Mouse (Mus musculus) lung, postnatal 36 days (tissue): ENCODE results near the gene C2cd5.

Experiments used
- DNase-seq: peaks from one replicate; pipeline ENCODE4 v3.0.0; 2022; ENCODE audit warnings: mixed read lengths

Gene C2cd5

DNA sequence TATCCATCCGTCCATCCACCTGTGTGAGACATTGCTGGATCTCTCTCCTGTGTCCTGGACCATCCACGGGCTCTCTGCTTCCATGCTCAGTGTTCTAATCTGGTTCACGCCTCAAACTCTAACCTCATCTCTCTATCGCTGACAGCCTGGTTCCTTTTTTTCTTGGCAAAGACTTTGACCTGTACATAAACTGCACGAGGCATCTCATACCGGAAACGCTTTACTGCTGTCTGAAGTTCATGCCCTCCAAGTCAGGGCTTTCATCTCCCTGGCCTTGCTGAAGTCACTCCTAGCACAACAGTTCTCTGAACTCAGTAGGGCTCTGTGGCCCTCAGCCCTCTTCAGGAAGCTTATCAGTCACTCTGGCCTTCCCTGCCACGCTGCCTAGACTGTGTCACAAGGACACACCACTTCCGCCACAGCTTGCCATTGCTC lies 15.1 kb upstream of the C2cd5 start:
- DNase-seq = peak; percentile 21

DNA sequence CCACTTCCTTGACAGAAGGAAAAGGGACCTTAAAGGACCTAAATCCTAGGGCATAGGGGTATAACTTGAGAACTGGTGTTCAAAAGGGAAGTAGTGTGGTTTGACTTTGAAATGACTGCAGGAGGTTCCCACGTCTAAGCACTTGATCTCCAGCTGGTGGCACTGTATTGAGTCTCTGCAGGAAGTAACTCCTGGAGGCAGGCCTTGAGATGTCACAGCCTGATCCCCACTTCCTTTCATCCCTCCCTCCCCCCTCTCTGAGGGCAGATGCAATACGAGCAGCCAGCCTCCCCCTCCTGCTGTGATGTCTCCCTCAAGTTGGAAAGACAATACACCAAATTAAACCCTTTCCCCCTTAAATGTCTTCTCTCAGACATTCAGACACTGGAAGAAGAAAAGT lies 14.6 kb upstream of the C2cd5 start:
- DNase-seq = peak; percentile 68

DNA sequence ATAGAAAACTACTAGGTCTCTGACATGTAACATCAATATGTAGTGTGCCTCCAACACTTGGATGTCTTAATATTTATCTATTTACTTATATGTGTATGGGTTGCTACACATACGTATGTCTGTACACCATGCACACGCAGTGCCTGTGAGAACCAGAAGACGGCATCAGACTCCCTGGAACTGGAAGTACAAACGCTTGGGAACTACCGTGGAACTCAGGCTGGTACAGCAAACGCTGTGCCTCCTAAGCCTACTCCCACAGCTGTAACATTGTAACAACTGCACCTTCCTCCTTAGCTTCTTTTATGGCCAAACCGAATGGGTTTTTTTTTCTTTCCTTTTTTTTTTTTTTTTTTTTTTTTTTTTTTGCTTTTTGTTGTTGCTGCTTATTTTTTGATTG lies 10.4 kb upstream of the C2cd5 start:
- DNase-seq = no peak

DNA sequence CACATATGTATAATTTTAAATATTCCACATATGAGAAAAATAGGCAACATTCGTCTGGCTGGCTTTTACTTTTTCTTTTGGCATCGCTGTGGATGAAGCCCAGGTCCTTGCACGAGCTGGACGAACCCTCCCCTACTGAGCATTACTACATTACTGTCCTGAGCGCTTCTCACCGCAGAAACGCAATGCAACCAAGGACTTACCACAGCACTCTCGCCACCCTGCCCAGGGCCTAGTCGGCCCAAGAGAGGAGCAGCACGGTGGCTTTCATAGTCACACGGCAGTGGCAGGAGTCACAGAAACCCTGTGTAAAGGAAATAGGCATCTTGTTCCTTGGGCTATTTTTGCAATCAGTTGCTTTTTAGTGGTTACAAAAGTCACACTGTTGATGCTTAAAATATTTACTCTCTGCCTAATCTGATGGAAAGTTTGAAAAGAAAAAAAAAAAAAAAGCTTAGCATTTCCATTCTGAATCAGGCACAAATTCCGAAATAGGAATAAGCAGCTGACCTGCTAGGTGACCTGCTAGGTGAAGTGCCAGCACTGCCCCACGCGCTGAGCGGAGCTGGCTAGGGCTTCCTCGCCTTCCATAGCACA lies 9.8 kb upstream of the C2cd5 start:
- DNase-seq = no peak

DNA sequence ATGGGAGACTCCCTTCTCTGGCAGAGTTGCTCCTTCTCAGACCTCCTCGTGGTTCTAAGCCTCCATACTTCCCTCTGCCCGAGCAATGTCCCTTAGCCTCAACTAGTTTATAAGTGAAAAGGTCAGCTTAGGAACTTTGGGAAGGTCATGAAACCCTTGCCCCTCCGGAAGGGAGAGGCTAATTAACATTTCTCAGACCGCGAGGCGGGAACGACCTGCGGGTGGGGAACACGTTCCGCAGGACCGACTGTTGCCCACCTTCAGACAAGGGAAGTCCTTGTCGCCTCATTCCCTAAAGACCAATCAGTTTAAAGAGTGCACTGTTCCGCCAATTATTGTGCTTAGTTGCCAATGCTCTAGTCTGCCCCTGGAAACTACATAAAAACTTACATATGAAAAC lies 8.1 kb upstream of the C2cd5 start:
- DNase-seq = no peak

DNA sequence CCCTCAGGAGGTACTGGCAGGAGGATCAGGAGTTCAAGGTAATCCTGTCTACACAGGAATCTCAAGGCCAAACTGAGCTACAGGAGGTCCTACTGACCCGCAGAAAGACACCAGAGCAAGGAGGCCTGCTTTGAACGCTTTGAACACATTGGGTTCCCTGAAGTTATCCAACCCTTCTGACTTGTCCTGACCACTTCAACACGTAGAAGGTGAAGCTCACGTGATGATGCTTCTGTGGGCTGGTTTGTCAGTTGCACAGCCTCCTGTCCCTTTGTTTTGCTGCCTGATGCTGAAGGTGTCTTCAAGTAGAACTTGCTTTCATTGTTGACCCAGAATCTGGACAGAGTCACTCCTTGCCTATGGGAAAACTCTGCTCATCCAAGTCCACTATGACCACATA lies 7.7 kb upstream of the C2cd5 start:
- DNase-seq = no peak

DNA sequence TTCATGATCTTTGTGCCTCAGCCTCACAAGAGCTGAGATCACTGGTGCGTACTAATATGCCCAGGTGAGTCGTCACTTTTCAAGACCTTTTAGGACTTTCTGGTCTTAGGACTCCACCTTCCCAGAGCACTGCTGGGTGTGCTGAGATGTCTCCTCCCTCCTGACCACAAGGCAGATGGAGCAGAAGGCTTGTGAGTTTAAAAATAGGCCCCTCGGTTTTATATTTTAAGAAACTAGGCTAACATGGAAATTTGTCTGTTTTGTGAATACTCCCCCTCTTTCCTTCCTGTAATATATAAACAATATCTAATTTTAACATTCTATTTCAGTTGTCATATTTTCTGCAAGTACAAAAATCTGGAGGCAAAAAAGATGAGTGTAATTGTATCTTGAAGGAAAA lies 5.8 kb upstream of the C2cd5 start:
- no peak for DNase-seq

DNA sequence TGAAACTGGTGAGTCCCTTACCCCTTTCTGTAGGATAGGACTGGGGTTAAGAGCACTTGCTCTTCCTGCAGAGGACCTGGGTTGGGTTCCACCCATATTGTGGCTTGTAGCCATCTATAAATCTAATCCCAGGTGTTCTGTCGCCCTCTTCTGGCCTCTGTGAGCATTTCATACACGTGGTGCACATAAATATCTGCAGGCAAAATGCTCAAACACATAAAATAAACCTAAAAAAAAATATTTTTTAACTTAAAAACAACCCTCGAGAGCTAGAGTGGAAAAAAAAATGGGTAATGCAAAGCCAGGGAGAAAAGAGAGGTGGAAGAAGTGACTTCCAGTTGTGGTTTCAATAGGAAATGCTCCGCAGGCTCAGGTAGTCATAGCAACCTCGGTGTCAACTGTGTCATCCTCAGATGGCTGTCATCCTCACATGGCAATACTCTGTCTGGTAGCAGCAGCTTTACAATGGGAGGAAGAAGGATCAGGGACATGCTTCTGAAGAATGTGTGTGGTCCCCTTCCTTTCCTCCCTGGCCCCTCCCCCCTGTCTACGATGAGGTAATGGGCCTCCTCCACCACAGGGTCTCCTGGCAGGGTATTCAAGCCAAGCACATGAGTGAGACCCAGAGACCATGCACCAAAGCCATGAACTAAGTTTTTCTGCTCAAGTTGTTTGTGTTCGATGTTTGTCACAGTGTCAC lies 4.2 kb upstream of the C2cd5 start:
- no peak for DNase-seq

DNA sequence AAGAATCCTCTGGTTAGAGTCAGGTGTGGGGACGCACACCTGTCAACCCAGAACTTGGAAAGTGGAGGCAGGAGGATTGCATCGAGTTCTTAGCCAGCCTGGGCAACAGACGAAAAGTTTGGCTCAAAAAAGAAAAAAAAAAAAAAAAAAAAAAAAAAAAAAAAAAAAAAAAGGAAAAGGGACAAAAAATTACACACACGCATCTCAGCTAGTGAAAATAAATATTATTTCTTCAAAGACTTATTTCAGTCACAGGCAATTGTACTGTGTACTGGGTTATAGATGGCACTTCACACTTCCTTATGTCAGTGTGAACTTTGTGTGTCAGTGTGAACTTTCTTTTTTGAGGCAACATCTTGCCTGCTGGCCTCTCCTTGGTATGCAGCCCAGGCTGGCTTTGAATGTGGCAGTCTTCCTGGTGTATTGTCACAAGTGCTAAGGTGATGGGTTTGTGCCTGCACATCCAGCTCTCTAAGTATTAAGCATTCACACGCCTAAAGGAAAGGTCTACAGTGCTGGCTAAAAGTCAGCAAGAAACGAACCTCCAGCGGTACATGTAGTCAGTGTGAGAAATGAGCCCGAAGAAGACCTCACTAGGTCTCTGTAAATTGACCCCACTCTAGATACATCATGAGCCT lies 656 bp upstream of the C2cd5 start:
- DNase-seq = no peak

DNA sequence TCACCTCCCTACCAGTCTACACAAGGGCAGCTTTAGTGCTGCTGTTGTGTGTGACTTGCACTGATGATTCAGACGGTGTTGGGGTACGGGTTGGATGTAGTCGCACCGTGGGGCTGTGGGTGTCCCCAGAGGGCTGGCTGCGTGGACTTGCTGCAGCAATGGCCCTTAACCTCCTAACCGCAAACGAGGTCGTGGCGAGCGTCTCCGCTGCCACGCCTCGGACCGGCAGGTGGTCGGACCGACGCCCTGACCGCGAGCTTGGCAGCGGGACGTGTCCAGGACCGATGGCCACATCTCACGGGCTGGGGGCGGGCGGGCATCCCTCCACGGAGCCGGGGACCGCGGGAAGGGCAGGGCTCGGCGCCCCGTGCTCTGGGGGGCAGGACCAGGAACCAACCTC lies 660 bp downstream of the C2cd5 start:
- peak; percentile 31 for DNase-seq

DNA sequence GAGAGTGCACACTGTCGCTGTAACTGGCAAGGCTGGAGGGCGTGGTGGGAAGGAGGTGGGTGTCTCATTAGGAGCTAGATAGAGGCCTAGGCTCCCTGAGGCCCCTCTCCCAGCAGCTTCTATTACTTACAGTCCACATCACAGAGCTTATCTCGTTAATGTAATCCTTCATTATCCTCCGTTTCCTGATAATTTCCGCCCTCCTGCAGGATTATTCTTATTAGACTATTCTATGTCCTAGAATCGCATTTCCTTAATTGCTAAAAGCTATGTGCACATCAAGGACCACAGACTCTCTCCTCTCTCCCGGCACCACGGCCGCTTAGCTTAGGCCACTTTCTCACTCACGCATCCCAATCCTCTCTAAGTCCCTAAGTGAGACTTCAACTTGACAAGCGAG lies 4.8 kb downstream of the C2cd5 start:
- DNase-seq = no peak

DNA sequence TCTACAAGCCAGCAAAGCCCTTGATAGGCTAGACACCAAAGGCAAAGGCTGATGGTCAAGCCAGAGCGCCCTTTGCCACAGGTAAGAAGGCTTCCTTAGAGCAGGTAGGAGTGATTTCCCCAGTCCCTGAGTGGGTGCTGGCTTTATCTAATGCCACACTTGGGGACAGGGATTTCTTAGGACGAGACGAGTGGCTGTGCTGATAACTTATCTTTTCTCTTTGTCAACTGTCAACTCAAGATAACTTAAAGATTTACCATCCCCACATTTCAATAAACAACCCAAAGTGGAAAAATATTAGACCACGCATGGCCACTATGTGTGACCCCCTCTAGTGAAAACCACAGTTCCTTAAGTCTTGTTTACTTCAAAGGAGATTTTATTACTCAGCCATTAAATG lies 7.1 kb downstream of the C2cd5 start:
- no peak for DNase-seq

DNA sequence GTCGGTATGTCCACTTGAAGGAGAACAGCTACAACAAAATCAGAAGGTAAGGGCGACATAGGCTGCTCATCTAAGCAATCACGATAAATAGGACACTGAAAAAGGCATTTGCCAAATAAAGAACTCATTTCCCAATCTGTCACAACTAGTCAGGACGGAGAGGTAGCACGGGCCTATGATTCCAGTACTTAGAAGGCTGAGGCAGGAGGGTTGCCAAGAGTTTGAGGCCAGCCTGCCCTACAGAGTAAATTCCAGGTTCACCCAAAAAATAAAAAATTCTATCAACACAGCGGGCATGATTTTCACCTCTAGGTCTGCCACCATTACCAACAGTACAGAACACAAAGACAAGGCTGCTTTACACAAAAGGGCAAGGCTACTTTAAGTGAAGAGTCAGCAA lies 8.9 kb downstream of the C2cd5 start:
- no peak for DNase-seq

DNA sequence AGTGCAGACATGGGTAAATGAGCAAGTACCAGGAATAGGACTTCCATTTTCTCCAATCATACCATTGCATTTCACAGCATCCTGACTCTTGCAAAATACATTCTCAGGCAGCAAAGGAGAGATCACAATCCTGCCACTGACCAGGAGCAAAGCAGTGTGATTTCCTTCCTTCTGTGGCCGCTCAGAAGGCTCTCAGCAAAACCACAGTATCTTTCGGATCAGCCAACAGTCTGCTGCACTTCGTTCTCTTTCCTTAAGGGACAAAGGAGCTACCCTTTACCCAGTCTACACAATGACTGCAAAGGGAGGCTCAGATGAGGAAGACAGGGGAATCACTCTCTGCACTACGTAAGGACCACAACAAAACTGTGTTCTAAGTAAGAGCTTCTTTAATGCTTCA lies 12.6 kb downstream of the C2cd5 start:
- DNase-seq = no peak

DNA sequence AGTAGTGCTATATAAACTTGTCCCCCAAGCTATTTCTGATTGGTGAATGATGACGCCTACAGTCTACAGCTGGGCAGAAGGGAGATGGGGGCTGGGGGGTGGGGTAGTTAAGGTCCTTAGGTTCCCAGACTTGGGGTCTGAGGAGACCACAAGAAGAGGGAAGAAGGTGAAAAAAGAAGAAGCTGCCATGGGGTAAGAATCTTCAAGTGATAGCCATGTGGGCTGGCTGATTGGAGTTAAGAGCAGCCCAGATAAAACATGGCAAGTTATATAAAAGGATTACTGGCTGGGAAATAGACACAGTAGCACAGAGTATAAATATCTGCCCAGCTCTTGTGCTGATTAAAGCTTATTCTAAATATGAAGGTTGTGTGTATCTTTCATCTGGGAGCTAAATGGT lies 14.0 kb downstream of the C2cd5 start:
- no peak for DNase-seq

DNA sequence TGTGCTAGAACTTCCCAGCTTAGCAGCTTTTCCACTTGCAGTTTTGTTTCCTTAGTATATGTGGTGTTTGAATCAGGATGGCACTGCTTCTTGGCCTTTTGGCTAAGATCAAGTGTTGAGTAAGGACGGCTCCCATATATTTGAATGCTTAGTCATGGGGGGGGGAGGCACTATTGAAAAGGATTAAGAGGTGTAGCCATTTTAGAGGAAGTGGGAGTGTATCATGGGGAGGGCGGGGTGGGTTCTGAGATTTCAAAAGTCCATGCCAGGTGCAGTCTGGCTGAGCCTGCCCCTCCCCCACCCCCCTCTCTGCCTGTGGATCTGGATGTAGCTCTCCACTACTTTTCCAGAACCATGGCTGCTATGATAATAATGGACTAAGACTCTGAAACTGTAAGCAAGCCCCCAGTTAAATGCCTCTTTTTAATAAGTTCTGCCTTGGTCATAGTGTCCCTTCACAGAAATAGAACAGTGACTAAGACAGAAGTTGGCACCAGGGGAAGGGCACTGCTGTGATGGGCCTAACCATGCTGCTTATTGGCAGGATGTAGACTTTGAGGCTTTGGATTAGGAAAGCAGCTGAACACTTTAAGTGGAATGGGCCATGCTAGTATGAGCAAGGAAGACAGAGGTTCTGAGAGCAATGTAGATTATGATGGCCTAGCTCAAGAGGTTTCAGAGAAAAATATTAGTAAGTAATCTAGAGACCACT lies 15.5 kb downstream of the C2cd5 start:
- DNase-seq = no peak

DNA sequence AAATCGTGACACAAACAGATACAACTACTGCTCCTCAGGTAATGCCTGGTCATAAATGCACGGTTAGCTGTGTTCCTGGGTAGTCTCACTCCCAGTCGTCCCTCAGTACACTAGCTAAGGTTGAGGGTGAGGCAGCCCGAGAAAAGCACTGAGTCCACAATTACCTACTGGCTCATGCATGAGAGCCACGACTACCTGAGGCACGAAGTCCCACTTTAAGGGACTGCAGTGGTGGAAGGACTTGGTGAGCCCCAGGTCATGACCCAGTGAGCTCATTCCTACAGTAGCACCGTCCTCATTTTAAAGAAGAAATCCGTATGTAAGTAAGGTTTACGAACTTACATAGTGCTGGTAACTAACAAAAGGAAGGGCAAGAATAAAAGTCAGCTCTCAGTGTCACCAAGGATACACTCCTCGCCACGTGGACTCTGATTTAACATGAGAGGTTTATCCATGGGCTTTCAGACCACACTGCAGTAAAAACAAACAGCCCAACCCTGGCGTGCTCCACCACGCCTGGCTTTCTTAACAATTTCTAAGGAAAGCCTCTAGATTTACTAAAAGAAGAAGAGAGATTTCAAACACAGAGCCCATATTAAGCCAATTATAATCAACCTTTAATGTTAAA lies 18.3 kb downstream of the C2cd5 start:
- no peak for DNase-seq

DNA sequence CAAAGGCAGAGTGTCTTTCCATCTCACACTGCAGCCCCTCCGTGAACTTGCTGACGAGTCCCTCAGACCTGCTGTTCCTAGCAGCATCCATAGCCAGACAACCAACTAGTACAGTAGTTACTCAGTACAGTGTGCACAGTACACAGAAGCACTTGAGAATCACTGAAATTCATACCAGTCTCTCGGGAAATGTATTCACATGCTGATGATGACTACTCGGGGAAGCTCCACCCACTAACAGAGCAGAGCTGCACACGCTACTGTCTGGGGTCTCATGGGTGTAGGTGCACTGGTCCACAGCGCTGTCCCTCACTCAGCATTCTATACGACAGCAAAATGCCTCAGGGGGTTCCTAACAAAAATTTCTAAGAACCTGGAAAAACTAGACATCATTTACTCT lies 19.2 kb downstream of the C2cd5 start:
- DNase-seq = no peak

DNA sequence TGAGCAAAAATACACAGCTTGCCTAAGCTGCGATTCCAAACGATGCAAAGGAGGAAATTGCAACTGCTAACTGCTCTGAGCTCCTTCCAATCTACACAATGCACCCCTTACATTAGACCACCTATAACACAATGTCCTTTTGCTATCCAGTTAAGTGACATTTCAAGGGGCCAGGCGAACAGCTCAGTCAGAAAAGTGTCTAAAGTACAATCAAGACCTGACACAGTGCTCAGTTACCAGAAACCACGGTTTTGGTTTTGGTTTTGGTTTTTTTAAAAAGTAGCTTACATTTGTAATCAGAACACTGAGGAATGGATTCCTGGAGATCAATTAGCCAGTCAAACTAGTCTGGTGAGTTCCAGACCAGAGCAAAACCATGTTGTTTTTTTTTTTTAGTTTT lies 20.8 kb downstream of the C2cd5 start:
- DNase-seq = no peak

DNA sequence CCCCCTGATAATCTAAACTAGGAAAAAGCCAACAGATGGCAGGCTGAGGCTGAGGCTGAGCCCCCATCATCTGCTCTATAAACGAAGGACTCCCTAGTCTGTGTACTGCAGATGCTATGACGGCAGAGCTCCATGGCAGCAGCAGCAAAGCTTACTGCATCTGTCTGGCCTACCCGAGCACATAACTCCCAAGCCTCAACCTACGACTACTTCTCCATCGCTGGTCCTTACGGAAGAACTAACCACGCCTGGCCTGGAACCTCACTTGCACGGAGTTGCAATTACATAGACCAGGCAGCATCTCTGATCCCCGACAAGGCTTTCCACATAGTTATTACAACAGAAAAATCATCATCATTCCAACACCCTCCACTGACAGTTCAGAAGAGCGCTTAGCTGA lies 23.5 kb downstream of the C2cd5 start:
- no peak for DNase-seq

DNA sequence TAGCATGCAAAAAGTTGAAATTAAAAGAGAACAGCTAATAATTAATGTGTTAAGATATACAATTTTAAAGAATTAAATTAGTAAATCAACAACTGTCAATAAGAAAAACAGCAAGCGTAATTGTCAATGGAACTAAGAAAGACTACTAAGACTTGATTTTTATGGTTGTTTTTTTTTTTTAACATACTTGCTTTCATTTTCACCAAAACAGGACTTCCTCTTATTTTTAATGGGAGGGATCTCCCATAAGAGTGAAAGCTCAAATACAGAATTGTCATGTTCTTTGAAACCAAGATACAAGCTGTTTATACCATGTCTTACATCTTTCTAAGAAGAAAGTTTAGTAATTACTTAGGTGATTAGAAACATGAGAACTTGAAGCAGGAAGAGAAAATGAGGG lies 26.0 kb downstream of the C2cd5 start:
- no peak for DNase-seq

DNA sequence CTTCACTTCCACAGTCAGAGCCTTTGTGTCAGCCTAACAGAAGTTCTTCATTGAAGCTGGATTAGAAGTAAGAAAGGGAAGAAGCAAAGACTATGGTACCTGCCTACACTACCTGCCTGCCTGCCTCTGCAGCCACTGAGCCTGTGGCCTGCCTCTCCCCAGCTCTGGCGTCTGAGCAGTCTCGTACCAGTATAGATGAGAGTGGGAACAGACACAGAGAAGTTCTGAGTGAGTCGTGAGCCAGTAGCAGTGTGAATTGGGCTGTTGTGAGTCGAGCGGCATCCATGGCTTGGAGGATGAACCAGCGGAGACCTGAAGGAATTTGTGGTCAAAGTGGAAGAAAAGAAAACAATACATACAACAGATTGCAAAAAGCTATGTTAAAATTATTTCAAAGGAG lies 26.5 kb downstream of the C2cd5 start:
- DNase-seq = no peak

DNA sequence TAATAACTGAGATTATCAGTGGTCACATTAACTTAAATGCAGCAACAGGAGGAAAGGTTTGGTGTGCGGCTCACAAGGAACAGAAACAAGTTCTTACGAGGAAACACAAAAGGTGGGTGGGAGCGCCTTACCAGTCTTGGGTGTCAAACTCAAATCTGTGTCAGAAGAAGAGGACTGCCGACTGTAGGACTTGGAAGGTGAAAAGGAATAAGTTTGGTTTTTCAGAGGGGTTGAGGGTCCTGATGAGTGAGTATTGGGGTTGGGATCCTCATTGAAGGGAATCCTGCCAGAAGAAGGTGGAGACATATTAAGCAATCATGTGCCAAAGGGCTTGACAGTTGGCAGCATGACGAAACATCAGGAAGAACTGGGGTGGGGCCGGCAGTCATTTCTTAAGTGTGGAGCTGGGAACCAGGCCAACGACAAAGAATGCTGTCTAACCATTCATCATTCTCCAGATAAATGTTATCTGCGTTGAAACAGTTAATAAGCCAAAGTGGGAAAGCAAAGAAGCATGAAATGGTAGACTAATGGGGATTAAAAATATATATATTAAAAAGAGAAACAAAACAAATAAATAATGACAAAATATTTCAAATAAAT lies 27.4 kb downstream of the C2cd5 start:
- DNase-seq = peak; percentile 84
